Mouse (Mus musculus): ENCODE data around the gene Vps13c. TPM values are rescaled to one million over a fixed set of nuclear protein-coding genes. Genes with fewer than 3 reads are reported as not detected.
A peak's percentile ranks its signal among the peaks of the same experiment; 100 is the strongest.

Gene Vps13c
- total RNA-seq, 2 experiments from 2014 or later = 25.8 to 26.2 TPM

DNA sequence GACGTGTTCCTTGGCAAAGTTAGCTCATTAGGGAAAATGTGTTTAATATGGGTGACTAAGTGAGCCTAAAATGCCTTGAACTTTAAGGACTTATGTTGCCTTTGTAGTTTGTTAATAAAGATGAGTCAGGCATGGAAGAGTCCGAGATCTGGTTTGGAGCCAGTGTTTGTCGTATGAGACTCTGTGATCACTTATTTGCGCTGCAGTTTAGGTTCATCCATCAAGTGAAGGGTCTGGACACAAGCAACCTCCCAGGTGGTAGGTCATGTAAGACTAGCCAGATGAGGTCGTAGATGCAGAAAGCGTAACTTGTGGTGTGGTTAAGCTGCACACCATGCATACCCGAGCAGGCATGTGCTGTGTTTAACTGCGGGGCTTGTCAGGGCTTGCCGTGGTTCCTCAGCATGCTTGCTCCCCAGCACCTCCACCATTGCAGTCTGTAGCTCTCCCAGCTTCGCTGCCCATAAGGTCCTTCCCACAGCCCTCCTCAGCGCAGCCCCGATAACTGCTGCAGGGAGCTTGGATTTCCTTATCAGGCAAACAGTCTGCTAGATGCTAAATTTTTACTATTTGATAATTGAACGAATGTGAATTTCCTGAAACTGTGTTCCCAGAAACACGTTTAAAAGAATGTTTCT lies 37.0 kb downstream of the Vps13c start:
- no peak for DNase-seq (ENCODE audit: low spot score)

- no peak for DNase-seq (ENCODE audit: low spot score)
These were observed 38.1 kb downstream of the Vps13c start for GRCm38 (mm10) chr9:67878197-67878769.

- DNase-seq (ENCODE audit: low spot score) = no peak
These were observed 43.3 kb downstream of the Vps13c start for GRCm38 (mm10) chr9:67883349-67883984.

GRCm38 (mm10) chr9:67884095-67884494 lies 43.9 kb downstream of the Vps13c start:
- no peak for DNase-seq (ENCODE audit: low spot score)

DNA sequence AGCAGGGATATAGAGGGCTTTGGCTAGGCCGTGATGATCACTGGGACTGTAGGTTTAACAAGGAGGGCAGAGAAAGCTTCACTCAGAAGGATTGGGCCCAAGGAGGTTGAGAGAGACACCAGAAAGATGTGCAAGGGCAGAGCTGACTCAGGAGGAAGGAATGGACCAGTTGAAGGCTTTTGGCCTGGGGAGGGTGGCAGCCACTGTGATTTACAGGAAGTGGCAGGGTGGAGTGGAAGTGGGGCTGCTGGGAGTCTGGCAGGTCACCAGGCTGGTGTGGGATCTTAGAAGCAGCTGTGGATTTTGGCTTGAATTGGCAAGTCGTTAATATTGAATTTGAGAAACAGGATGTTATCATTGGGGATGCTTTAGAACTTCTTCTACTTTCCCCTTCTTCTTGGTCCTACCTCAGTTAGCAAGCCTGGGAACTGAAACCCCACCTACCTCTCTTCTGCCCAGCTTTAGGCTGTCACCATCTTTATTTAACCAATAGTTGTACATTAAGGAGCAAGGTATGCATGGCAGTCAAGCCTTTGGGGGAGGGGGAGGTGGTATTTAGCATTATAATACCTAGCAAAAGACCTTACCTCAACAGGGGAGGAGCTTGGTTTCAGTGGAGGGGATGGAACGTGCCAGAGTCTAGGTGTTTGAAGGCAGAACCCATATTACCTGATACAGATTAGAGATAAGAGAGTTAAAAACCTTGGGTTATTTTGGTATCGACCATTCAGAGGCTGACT lies 47.0 kb downstream of the Vps13c start:
- peak; percentile 51 for DNase-seq (ENCODE audit: low spot score)

- no peak for DNase-seq (ENCODE audit: low spot score)
These were observed 53.3 kb downstream of the Vps13c start for GRCm38 (mm10) chr9:67893474-67893873.

DNA sequence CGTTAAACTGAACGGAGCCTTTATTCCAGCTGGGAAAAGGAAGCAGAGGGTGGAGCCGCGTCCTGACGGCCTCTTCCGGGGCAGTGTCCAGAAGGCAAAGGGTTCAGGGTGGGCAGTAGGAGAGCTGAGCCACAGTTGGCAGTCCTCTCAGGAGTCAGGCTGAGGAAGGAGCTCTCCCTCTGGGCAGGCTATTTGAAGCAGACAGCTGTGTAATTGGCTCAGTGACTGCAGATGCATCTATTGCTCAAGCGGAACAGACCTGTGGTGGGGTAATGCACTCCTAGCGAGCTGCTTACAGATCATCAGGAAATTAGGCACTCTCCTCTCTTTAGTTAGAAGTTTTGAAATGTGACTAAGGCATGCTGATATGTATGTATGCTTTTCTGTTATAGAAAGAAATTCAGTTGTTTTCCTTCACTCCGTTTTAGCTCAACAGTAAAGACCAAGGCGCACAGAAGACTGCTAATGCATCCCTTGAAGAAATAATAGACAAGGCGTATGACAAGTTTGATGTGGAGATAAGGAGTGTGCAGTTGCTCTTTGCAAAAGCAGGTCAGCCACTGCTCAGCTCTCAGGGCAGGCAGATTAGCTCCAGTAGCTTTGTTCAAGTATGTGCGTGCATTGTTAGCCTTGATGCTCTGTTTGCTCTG lies 56.6 kb downstream of the Vps13c start:
- DNase-seq (ENCODE audit: low spot score) = peak; percentile 42

DNA sequence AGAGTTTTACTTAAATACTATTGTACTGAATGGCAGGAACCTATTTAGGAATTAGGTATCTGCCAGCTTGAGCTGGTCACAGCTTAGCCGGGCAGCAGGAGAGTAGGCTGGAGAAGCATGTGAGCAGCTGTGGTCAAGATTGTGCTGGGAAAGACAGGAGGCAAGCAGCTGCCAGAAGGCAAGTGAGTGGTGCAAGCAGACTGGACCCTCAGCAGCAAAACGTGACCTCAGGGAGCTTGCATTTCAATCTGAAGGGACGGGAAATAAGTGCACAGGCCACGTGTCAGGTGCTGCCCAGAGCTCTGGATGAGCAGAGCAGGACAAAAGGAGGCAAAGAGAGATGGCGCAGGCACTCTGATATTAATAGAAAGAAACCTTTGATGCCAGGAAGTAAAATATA lies 60.2 kb downstream of the Vps13c start:
- no peak for DNase-seq (ENCODE audit: low spot score)

DNA sequence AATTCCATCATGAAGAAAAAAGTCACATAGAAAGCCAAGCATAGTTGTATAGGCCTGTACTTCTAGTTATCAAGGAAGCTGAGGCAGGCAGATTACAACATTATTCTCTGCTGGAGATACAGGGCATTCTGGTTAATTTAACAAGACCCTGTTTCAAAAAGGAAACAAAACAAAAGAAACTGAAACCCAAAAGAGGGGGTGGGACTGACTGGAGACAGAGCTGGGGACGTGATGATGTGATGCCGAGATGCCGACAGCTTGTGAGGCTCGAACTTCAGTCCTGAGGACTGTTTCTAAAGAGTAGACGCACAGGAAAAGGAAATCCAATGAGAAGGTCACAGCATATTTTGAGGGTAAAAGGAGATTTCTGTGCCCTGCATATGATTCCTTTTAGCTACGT lies 64.2 kb downstream of the Vps13c start:
- DNase-seq (ENCODE audit: low spot score) = no peak

GRCm38 (mm10) chr9:67905541-67905940 lies 65.3 kb downstream of the Vps13c start:
- no peak for DNase-seq (ENCODE audit: low spot score)

- no peak for DNase-seq (ENCODE audit: low spot score)
These were observed 74.5 kb downstream of the Vps13c start for GRCm38 (mm10) chr9:67914681-67915080.

GRCm38 (mm10) chr9:67922350-67922749 lies 82.2 kb downstream of the Vps13c start:
- DNase-seq (ENCODE audit: low spot score) = no peak

- no peak for DNase-seq (ENCODE audit: low spot score)
These were observed 90.4 kb downstream of the Vps13c start for GRCm38 (mm10) chr9:67930629-67931028.

- DNase-seq (ENCODE audit: low spot score) = no peak
These were observed 97.1 kb downstream of the Vps13c start for GRCm38 (mm10) chr9:67937286-67937685.

DNA sequence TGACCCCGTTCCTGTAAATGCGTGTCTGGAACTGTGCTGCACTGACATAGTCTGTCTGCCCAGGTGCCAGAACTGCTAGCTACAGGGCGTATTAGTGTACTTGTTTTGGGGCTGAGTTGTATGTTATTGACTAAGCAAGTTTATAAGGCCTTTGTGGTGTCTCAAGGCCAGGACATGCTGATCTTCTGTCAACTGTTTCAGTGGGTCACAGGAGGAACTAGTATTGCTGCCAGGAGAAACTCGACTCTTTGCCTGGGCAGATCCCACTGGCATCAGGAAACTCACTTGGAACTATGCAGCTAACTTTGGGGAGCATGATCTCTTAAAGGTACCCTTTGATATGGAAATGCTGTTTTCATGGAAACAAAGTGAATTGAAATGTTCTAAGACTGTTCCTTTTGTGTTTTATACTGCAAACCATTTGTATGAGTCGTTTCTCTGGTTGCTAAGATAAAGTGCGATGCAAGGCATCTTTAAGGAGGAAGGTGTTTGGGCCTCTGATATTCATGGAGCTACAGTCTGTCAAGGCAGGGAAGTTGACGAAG lies 115.3 kb downstream of the Vps13c start:
- DNase-seq (ENCODE audit: low spot score) = peak; percentile 66

GRCm38 (mm10) chr9:67961953-67962352 lies 121.8 kb downstream of the Vps13c start:
- no peak for DNase-seq (ENCODE audit: low spot score)

GRCm38 (mm10) chr9:67965889-67966288 lies 125.7 kb downstream of the Vps13c start:
- no peak for DNase-seq (ENCODE audit: low spot score)

DNA sequence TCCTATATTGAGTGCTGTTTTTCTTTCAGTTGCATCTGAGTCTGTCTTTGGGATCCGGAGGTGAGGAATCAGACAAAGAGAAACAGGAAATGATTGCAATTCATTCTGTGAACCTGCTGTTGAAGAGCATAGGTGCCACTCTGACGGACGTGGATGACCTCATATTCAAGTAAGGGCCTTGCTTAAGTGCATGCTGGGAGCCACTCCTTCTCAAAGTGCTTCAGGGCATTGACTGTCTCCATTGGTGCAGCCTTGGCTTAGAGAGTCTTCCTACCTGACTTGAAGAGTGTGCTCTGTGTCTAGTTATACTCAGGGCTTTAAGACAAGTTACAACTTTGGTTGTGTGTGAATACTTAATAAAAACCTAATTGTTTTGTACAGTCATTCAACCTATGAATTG lies 126.8 kb downstream of the Vps13c start:
- DNase-seq (ENCODE audit: low spot score) = no peak

- DNase-seq (ENCODE audit: low spot score) = peak; percentile 19
These were observed 133.3 kb downstream of the Vps13c start for GRCm38 (mm10) chr9:67973451-67973850.

DNA sequence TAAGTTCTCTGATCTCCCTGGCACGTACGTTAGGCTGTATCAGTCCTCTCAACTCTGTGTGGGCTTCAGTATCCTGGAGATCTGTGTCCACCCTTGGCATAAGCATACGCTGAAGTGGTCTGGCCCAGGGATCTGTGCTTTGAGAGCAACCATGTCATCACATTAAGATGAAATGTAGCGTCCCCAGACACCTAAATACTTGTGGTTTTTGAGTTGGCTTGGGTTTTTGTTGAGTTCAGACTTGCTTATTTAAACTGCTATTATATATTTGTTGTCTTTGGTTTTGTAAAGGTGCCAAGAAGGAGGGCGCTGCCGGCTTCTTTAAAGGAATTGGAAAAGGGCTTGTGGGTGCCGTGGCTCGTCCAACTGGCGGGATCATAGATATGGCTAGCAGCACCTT lies 135.3 kb downstream of the Vps13c start:
- DNase-seq (ENCODE audit: low spot score) = no peak

GRCm38 (mm10) chr9:68006566-68006965 lies 166.4 kb downstream of the Vps13c start:
- DNase-seq (ENCODE audit: low spot score) = no peak

DNA sequence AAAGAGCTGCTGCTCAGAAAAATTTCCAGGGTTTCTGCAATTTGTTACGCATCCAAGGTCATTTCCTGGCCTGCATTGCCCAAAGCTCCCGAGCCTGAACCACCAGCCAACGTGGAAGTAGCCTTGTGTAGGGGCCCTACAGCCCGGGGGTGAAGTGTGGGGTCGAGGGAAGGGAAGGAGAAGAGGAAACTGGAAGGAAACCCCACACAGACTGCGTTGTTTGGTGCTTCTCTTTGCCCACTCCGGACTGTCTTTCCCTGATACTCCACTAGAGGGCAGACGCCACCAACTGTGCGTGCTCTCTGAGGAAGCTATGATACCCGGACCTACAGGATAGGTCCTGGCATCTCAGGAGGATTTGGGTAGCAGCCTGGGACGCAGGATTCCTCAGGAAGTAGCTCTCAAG lies 174.8 kb downstream of the Vps13c start:
- DNase-seq (ENCODE audit: low spot score) = peak; percentile 83

Measured in gastrocnemius, adult 18-20 months (tissue).